Mouse (Mus musculus): ENCODE measurements around the gene Tmem206. TPM values are rescaled to one million over a fixed set of nuclear protein-coding genes. Genes with fewer than 3 reads are reported as not detected.

The Tmem206 gene
- polyA plus RNA-seq, 1 experiment, result 10.1 TPM

GRCm38 (mm10) chr1:191303736-191304135 lies 22.0 kb upstream of the Tmem206 start:
- H3K9ac ChIP-seq (ENCODE audit: low read depth, poor library complexity, severe bottlenecking), result no peak overlapping the region
- no peaks in the 10 kb centered on the region for H3K9me3 ChIP-seq (replicated peaks; ENCODE audit: control insufficient read depth, insufficient read depth, low read length, poor library complexity, severe bottlenecking)
- no peak overlapping the region for H3K27ac ChIP-seq (ENCODE audit: insufficient read depth, low read length)
- no peaks in the 10 kb centered on the region for H3K36me3 ChIP-seq (ENCODE audit: control insufficient read depth, insufficient read depth, low read length, poor library complexity, severe bottlenecking)
- no peak overlapping the region for H3K4me3 ChIP-seq (ENCODE audit: low read depth, low read length)
- no peaks in the 10 kb centered on the region for H3K4me1 ChIP-seq (ENCODE audit: control insufficient read depth, insufficient read depth, low read length)
- no peaks in the 10 kb centered on the region for H3K27me3 ChIP-seq (ENCODE audit: control insufficient read depth, insufficient read depth, low read length, poor library complexity, severe bottlenecking)
- no peak for TF ChIP-seq CTCF (IDR thresholded peaks at IDR 0.05; ENCODE audit: low read depth, low read length)

GRCm38 (mm10) chr1:191304216-191304615 lies 21.5 kb upstream of the Tmem206 start:
- no peaks in the 10 kb centered on the region for H3K27me3 ChIP-seq (ENCODE audit: control insufficient read depth, insufficient read depth, low read length, poor library complexity, severe bottlenecking)
- no peak for TF ChIP-seq CTCF (IDR thresholded peaks at IDR 0.05; ENCODE audit: low read depth, low read length)
- no peak for TF ChIP-seq POLR2A (IDR thresholded peaks at IDR 0.05; ENCODE audit: insufficient read depth, low read length)
- H3K4me3 ChIP-seq (ENCODE audit: low read depth, low read length), result no peak overlapping the region
- no peaks in the 10 kb centered on the region for H3K4me1 ChIP-seq (ENCODE audit: control insufficient read depth, insufficient read depth, low read length)
- H3K9ac ChIP-seq (ENCODE audit: low read depth, poor library complexity, severe bottlenecking), result no peak overlapping the region
- no peaks in the 10 kb centered on the region for H3K9me3 ChIP-seq (replicated peaks; ENCODE audit: control insufficient read depth, insufficient read depth, low read length, poor library complexity, severe bottlenecking)
- H3K27ac ChIP-seq (ENCODE audit: insufficient read depth, low read length), result no peak overlapping the region
- H3K36me3 ChIP-seq (ENCODE audit: control insufficient read depth, insufficient read depth, low read length, poor library complexity, severe bottlenecking), result no peaks in the 10 kb centered on the region

DNA sequence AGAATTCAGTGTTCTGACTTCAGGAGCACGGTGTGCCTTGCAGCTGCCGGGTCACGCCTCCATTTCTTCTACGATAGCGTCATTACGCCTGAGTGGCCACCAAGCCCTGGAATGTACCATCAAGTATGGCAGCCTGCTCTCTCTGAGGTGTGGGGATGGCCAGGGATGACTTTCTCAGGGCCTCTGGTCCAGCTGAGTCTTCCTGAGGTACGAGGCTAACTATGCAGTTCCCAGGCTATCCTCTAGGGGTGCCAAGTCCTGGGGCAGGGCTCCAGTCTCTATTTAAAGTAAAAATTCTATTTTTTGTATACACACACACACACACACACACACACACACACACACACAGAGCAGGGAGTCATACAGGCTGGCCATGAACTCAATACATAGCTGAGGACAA lies 20.1 kb upstream of the Tmem206 start:
- Histone ChIP-seq H3K36me3 (ENCODE audit: control insufficient read depth, insufficient read depth, low read length, poor library complexity, severe bottlenecking) (no peaks in the 10 kb centered on the region), H3K9me3 (replicated peaks; ENCODE audit: control insufficient read depth, insufficient read depth, low read length, poor library complexity, severe bottlenecking) (no peaks in the 10 kb centered on the region), H3K27ac (ENCODE audit: insufficient read depth, low read length) (no peak overlapping the region), H3K27me3 (ENCODE audit: control insufficient read depth, insufficient read depth, low read length, poor library complexity, severe bottlenecking) (no peaks in the 10 kb centered on the region), H3K4me1 (ENCODE audit: control insufficient read depth, insufficient read depth, low read length) (no peaks in the 10 kb centered on the region), H3K4me3 (ENCODE audit: low read depth, low read length) (no peak overlapping the region), H3K9ac (ENCODE audit: low read depth, poor library complexity, severe bottlenecking) (no peak overlapping the region)
- TF ChIP-seq EP300 (IDR thresholded peaks at IDR 0.05; ENCODE audit: insufficient read depth, low read depth, low read length), result no peak
- TF ChIP-seq CTCF (IDR thresholded peaks at IDR 0.05; ENCODE audit: low read depth, low read length), result no peak
- no peak for TF ChIP-seq POLR2A (IDR thresholded peaks at IDR 0.05; ENCODE audit: insufficient read depth, low read length)

DNA sequence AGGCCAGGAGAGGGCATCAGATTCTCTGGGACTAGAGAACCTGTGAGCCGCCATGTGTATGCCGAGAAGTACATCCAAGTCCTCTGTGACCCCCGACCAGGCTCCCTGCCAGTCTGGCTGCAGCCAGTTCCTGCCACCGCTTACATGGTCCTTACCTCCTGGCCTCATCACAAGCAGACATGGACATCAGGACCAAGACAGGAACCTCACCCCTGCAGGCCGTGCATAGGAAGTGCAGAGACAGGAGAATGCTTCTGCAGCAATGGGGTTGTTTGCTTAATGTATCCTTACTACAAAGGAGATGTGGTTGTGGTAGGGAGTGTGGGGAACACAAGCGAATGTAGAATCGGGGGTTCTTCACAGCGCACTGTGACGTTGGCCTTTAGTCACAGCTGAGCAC lies 19.4 kb upstream of the Tmem206 start:
- Histone ChIP-seq H3K4me1 (ENCODE audit: control insufficient read depth, insufficient read depth, low read length) (no peaks in the 10 kb centered on the region), H3K36me3 (ENCODE audit: control insufficient read depth, insufficient read depth, low read length, poor library complexity, severe bottlenecking) (no peaks in the 10 kb centered on the region), H3K27ac (ENCODE audit: insufficient read depth, low read length) (no peak overlapping the region), H3K4me3 (ENCODE audit: low read depth, low read length) (no peak overlapping the region), H3K9ac (ENCODE audit: low read depth, poor library complexity, severe bottlenecking) (no peak overlapping the region), H3K27me3 (ENCODE audit: control insufficient read depth, insufficient read depth, low read length, poor library complexity, severe bottlenecking) (no peaks in the 10 kb centered on the region), H3K9me3 (replicated peaks; ENCODE audit: control insufficient read depth, insufficient read depth, low read length, poor library complexity, severe bottlenecking) (no peaks in the 10 kb centered on the region)
- TF ChIP-seq CTCF (IDR thresholded peaks at IDR 0.05; ENCODE audit: low read depth, low read length), result no peak
- TF ChIP-seq POLR2A (IDR thresholded peaks at IDR 0.05; ENCODE audit: insufficient read depth, low read length), result no peak
- no peak for TF ChIP-seq EP300 (IDR thresholded peaks at IDR 0.05; ENCODE audit: insufficient read depth, low read depth, low read length)

- Histone ChIP-seq H3K9me3 (replicated peaks; ENCODE audit: control insufficient read depth, insufficient read depth, low read length, poor library complexity, severe bottlenecking) (no peaks in the 10 kb centered on the region), H3K9ac (ENCODE audit: low read depth, poor library complexity, severe bottlenecking) (no peak overlapping the region), H3K36me3 (ENCODE audit: control insufficient read depth, insufficient read depth, low read length, poor library complexity, severe bottlenecking) (no peaks in the 10 kb centered on the region), H3K4me1 (ENCODE audit: control insufficient read depth, insufficient read depth, low read length) (no peaks in the 10 kb centered on the region), H3K27ac (ENCODE audit: insufficient read depth, low read length) (no peak overlapping the region), H3K4me3 (ENCODE audit: low read depth, low read length) (no peak overlapping the region), H3K27me3 (ENCODE audit: control insufficient read depth, insufficient read depth, low read length, poor library complexity, severe bottlenecking) (no peaks in the 10 kb centered on the region)
- TF ChIP-seq POLR2A (IDR thresholded peaks at IDR 0.05; ENCODE audit: insufficient read depth, low read length) (no peak), EP300 (IDR thresholded peaks at IDR 0.05; ENCODE audit: insufficient read depth, low read depth, low read length) (no peak), CTCF (IDR thresholded peaks at IDR 0.05; ENCODE audit: low read depth, low read length) (peak; percentile 67)
Observed at GRCm38 (mm10) chr1:191307766-191308455, 17.8 kb upstream of the Tmem206 start.

GRCm38 (mm10) chr1:191311296-191311898 lies 14.3 kb upstream of the Tmem206 start:
- Histone ChIP-seq H3K4me1 (ENCODE audit: control insufficient read depth, insufficient read depth, low read length) (no peaks in the 10 kb centered on the region), H3K9ac (ENCODE audit: low read depth, poor library complexity, severe bottlenecking) (no peak overlapping the region), H3K27ac (ENCODE audit: insufficient read depth, low read length) (no peak overlapping the region), H3K9me3 (replicated peaks; ENCODE audit: control insufficient read depth, insufficient read depth, low read length, poor library complexity, severe bottlenecking) (no peaks in the 10 kb centered on the region), H3K27me3 (ENCODE audit: control insufficient read depth, insufficient read depth, low read length, poor library complexity, severe bottlenecking) (no peaks in the 10 kb centered on the region), H3K4me3 (ENCODE audit: low read depth, low read length) (no peak overlapping the region), H3K36me3 (ENCODE audit: control insufficient read depth, insufficient read depth, low read length, poor library complexity, severe bottlenecking) (no peaks in the 10 kb centered on the region)
- TF ChIP-seq EP300 (IDR thresholded peaks at IDR 0.05; ENCODE audit: insufficient read depth, low read depth, low read length) (no peak), POLR2A (IDR thresholded peaks at IDR 0.05; ENCODE audit: insufficient read depth, low read length) (no peak), CTCF (IDR thresholded peaks at IDR 0.05; ENCODE audit: low read depth, low read length) (no peak)

All from ES-Bruce4 (cell line).